Mouse (Mus musculus): ENCODE measurements around the gene Myh9. TPM values are rescaled to one million over a fixed set of nuclear protein-coding genes. Genes with fewer than 3 reads are reported as not detected.
"Not testable (repeated sequence)": the region's sequence is repeated elsewhere in the genome, so short reads cannot be mapped to it uniquely, and the experiment has no call there.

Gene Myh9
- total RNA-seq, 4 experiments from 2014 or later: 72.5 to 127 (median 97.2) TPM

GRCm38 (mm10) chr15:77721509-77721908 is 120.5 kb downstream of the Myh9 start:
- not testable (repeated sequence) for DNase-seq (ENCODE audit: low spot score)

GRCm38 (mm10) chr15:77718240-77718639 is 123.7 kb downstream of the Myh9 start:
- not testable (repeated sequence) for DNase-seq (ENCODE audit: low spot score)

Other genes starting within 250 kb of the Myh9 start
- gene Apol10b, start 246.1 kb downstream of the Myh9 start, total RNA-seq (2022): 1 to 10 TPM in 3 of 4 experiments, under 1 TPM in 1; 0.86 to 1.9 (median 1.2) TPM
- gene Gm36245, start 242.9 kb downstream of the Myh9 start, total RNA-seq (2022): not detected
- gene Apol11b, start 198.9 kb downstream of the Myh9 start, total RNA-seq (2022): 1 to 10 TPM in 3 of 4 experiments, under 1 TPM in 1; 0.31 to 2.8 (median 1.3) TPM
- gene Apol7e, start 143.3 kb downstream of the Myh9 start, total RNA-seq (2022): not detected
- under 1 TPM in 3 of 4 experiments, not detected in 1; 0.19 to 0.34 (median 0.22) TPM for gene Apol9b, start 113.1 kb downstream of the Myh9 start, total RNA-seq (2022)
- not detected for gene Apol8, start 85.2 kb downstream of the Myh9 start, total RNA-seq (2022)
- gene Txn2, start 86.8 kb upstream of the Myh9 start, total RNA-seq (2022): 100 to 1,000 TPM; 303 to 339 (median 309) TPM
- under 1 TPM; 0.27 to 0.53 (median 0.39) TPM for gene Foxred2, start 114.5 kb upstream of the Myh9 start, total RNA-seq (2022)
- 10 to 100 TPM; 56.3 to 67.2 (median 63.3) TPM for gene Eif3d, start 128.6 kb upstream of the Myh9 start, total RNA-seq (2022)

All from heart, adult 8-10 months (tissue).